Mouse (Mus musculus): ENCODE data around the gene Fam13a.

Fam13a gene

DNA sequence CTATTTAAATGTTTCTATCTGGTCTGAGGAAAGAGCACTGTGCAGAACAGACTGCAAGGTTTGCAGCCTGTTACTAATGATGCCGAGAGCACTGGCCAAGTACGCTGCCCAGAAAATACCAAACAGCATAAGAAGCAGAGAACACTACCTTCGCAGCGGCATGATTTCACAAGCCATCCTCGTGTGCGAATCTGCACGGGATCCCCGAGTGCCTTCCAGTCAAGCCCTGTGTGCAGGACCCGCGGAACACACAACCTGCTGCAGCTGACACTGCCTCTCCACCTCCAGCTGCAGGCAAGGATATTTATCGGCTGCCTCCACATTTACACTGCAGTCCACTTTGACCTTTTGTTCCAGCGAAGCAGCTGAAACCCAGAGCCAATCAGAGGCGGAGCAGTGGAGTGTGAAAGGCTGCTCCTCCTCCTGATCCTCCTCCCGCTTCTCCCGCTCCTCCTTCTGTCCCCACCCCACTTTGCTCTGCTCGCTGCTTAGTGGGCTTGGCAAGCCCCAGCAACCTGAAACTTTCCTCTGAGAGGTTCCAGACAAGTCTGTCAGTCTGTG is at the start of gene Fam13a:
Gene Fam13a, minus strand, starts transcription at position 386 of the 561 bp plus-strand sequence.
- peak; percentile 94 for DNase-seq (ENCODE audit: low spot score)

DNA sequence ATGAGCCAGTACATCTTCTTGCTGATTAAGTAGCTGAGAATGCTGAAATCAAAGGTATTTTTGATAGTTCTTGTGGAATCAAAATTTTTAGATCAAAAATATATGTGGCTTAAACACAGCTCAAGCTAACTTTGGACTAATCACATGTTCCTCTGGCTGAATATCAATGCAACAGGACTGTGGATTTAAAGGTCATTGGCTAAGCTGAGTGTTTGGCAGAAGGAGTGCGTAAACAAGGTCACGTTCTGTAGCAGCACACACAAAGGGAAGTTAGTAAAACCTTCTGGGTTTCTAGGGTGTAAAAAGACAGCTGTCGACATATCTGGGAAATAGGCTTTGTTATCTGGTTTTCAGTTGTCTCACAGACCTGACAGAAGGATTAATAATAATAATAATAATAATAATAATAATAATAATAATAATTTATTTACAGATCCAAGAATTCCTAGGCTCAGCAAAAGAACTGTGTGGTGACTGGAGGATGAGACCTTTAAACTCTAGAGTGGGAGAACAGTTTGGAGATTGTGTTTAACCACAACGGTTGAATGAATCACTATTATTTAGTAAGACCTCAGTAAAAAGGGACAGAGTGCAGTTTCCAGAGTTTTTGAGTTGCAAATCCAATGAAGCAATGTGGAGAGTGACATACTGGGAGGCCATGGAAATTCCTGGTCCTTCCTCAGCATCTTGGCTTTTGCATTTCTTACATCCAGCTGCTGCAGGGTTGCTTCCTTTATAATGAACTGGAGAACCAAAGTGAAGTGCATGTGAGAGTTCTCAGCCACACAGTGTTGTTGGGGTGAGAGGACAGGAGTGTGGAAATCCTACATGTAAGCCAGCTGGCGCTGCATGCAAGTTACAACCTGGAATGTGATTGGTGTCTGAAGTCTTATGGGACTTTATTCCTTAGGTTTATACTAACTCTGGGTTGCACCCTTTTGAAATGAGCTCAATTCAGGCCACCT is 48.0 kb upstream of the Fam13a start:
- DNase-seq (ENCODE audit: low spot score): no peak

DNA sequence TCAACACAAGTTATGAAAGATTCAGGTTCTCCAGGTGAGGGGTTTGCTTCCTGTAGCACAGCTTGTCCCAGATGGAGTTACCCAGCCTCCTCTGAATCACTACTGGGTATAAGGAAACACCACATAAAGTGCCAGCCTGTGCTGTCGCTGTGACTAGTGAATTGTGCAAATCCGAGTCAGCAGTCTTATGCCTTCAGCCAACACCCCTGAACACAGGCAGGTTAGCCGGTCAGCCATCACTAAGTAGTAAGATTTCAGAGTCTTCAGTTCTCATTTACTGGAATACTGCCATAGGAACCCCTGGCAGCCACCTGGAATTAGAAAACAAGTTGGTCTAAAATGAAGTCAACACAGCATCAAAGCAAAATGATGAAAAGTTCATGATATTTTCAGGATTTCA is 47.3 kb upstream of the Fam13a start:
- DNase-seq (ENCODE audit: low spot score): no peak

DNA sequence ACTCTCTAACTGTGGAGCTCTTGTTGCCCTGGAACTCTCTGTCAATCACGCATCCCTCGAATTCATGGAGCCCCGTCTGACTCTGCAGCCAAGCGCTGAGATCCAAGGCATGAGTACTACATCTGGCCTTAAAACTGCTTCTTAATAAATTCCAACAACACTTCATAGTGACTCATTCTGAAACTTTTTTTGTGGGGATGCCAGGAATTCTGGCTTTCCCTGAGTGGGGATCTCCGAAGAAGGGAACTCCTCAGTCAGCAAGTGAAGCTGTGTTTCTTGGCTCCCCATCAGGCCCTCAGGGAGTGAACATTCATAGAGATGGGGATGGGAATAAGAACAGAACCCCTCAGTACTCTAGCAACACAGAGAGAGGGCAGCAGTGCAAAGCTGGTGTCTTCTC is 43.8 kb upstream of the Fam13a start:
- DNase-seq (ENCODE audit: low spot score): no peak

DNA sequence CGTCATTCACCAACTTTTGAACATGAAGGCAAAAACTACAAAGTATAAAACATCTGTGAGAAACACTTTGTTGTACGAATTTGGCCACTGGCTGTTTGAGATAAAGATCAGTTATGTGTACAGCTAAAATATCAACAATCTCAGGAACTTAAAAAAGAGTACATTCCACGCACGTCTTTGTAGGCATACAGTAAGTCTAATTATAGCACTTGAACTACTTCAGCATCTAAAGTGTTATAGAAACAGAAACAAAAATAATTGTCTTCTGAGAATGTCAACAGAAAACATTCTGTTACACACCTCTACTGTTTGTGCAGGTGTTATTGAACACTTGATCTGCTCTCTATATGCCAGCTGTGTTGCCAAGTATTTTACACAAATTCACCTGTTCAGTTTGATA is 40.1 kb upstream of the Fam13a start:
- no peak for DNase-seq (ENCODE audit: low spot score)

DNA sequence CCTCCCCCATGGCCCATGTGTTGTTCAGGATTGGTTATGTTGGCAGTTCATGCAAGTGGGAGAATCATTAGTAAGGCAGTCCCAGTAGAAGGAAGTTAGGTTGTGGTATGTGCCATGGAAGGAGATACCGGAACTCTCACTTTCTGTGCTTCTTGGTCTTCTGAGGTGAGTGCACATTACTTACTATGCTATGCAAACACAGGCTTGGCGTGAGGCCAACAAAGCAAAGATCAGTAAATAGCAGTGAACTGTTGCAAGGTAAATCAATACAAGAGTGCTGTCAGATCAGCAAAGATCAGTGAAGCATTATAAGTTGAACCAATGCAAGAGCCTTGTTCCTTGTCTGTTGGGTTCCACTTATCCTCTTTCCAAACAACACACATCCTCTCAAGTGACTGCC is 28.9 kb upstream of the Fam13a start:
- no peak for DNase-seq (ENCODE audit: low spot score)

DNA sequence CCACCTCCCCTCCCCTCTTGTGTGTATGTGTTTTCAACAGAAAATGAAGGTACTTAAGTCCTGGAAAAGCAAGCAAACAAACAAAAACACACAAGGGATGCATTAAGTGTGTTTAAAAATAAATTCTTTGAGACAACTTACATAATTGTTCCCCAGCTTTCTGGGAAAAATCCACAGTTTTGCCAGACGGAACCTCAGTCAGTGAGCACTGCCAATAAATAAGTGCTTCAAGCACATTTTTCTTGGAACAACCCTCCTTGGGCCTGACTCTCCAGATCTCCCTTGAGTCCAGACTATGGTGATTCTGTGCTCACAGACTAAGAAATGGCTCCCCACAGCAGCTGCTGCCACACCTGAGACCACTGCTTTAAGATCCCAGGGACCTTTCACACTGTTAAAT is 15.4 kb upstream of the Fam13a start:
- no peak for DNase-seq (ENCODE audit: low spot score)

DNA sequence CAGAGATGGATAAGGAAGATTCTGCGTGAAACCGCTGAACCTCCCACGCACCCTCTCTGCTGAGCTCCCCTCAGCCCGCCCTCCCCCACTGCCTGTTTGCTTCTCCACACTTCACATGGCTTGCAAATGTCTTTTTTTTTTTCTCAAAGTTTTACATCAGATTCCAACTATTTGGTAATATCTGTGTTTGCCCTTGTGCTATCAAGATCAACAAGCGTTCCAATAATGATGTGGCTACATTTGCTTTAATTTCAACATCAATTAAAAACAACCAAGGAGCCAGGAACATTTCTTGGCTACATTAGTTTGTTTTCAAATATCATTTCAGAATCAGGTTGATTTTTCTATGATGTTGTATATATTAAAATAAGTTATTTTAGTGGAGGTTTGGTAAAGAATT is 8.4 kb upstream of the Fam13a start:
- no peak for DNase-seq (ENCODE audit: low spot score)

DNA sequence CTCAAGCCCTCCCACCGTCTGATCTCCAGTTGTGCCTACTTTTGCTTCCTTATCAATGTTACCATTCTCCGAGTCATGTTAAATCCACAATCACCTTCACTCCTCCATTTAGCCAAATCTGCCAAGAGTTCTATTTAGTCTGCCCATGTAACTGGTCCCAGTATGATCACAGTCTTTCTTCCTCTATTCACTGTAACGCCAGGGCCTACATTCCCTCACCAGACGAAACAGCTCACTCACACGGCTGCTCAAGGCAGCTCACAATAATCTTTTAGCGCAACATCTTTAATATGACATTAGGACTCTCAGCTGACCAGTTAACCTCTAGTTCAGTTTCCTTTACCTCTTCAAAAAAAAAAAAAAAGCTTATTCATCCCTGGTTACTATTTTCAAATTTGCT is 7.2 kb upstream of the Fam13a start:
- DNase-seq (ENCODE audit: low spot score): no peak

DNA sequence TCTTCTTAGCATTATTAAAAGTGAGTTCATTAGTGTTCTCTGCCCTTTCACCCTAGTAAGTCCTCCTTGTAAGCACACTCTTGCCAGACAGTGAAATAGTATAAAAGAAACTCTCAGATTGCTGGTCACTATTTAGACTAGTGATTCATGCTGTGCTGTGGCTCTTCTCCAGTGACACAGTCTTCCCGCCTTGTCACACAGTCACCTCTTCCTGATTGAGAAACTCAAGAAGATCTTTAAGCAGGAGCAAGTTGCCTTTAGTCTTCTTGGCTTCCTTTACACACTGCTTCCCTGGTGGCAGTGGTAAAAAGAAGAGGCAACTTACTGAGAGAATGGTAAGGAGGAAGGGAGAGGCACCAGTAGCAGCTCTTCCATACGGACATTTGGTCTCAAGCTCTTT is 6.3 kb upstream of the Fam13a start:
- DNase-seq (ENCODE audit: low spot score): no peak

DNA sequence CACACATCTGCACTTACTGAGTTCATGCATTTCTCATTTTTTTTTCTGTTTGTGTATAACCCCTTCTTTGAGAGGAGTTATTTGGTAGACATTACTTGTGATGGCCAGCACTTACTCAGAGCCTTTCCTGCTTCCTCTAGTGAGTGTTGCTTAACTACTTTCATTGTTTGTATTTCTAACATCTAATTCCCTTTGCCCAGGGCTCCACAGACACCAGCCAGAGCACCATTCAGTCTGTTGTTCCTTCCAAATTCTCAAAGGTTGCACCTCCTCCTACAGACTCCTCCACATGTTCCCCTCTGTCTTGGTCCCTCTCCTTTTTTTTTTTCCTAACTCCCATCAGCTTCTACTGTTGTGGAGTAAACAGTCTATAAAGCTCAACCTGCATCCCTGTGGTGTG is 5.7 kb upstream of the Fam13a start:
- no peak for DNase-seq (ENCODE audit: low spot score)

DNA sequence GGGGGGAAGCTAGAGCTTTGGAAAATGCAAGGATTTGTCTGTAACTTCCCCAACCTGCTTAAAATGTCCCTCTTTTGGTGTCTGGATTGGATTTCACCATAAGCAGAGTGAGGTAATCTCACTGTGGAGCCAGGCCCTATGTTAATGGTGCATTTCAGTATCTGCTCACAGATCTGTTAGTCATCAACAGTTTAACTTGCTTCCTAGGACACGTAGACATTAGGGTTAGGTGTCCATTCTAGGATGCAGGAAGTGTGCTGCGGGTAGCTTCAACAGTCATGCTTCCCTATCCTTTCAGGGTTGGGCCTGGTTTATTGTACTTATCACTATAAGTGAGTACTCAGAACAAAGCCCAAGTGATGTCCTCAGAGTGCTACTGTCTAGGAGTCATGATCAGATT is 4.5 kb upstream of the Fam13a start:
- no peak for DNase-seq (ENCODE audit: low spot score)

DNA sequence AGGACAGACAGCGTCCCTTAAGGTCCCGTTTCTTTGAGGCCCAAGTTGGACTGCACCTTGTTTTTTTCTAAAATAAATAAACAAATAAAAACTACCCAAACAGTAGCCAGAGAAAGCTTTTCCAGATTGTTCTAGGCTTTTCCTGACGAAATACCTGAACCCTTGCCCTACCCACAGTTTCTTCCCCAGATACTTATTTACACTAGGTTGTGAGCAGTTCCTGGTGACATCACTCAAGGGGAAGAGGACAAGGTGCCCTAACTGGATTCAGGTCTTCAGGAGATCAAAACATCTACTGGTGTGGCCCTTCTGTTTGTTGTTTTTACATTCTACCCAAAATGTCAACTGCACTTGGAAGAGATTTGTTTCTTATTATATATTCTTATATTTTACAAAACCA is 457 bp upstream of the Fam13a start:
- no peak for DNase-seq (ENCODE audit: low spot score)

DNA sequence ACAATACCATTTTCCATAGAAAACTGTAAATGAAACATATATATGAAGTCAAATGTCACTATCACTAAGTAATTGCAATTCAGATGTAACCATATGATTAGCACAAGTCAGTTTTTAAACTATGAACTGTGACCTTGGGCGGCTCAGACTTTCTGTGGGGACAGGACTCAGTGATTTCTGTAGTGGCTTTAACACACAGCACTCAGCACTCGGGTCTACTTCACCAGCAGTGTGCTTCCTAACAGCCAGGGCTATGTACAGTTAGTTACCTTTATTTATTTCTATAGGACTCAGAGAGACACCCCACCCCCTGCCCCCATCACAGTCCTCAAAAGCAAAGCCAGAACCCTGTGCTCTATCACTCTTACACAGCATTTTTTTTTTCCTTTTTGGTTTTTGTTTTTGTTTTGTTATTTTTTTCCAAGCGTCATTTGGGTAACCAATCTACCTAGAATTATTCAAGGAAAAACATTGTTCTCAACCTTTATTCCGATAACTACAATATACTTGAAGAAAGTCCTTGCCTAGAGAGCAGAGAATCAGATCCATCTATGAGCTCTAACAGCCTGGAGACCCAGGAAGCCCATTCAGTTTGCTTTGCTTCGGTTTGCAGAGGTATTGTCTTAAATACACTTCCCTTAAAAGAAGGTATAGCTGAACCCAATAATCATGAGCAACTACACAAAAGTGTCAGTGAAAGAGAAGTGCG is 740 bp downstream of the Fam13a start:
- no peak for DNase-seq (ENCODE audit: low spot score)

DNA sequence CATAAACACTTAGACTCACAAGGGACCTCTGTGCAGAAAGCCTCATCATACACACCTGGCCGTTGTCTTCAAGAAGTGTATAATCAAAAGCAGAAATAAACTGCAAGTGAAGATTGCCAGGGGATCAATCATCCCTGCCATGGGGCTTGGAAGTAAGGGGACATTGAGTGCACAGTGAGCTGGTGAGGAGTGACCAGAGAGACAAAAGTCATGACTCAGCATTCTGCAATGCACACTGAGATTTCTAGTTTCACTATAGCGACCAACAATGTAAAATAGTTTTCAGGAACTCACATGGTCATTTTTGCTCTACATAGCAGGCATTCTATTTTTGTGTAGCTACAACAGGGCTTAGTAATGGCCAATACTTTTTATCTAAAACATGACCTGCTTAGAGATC is 1.7 kb downstream of the Fam13a start:
- no peak for DNase-seq (ENCODE audit: low spot score)

DNA sequence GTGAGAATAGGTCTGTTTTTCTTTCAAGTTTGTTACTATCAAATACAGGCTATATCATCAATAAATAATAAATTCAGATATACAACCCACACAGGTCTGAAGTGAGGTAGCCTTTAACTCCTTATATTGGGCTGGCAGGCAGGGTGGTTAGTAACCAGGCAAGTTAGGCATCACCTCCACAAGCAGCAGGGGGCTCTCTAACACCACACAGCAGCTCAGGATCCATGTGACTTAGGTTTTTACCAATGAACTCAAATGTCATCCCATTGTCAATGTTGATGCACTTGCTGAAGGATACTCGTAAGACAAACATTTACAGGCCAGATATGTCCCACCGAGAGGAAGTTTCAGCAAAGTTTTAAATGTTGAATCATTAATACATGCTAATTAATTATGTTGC is 4.0 kb downstream of the Fam13a start:
- peak; percentile 48 for DNase-seq (ENCODE audit: low spot score)

DNA sequence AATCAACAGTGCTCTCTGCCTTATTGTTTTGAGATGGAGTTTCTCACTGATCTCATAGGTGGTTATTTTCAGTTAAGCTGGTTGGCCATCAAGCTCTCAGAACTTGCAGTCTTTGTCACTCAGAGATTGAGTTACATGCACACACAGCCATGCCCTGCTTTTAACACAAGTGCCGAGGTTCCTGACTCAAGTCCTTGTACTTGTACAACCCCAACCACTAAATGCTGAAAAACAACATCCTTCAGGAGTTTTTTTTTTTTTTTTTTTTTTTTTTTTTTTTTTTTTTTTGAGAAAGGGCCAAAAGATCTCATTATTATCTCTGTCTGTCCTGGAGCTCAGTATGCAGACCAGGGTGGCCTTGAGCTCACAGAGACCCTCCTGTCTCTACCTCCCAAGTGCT is 4.5 kb downstream of the Fam13a start:
- no peak for DNase-seq (ENCODE audit: low spot score)

DNA sequence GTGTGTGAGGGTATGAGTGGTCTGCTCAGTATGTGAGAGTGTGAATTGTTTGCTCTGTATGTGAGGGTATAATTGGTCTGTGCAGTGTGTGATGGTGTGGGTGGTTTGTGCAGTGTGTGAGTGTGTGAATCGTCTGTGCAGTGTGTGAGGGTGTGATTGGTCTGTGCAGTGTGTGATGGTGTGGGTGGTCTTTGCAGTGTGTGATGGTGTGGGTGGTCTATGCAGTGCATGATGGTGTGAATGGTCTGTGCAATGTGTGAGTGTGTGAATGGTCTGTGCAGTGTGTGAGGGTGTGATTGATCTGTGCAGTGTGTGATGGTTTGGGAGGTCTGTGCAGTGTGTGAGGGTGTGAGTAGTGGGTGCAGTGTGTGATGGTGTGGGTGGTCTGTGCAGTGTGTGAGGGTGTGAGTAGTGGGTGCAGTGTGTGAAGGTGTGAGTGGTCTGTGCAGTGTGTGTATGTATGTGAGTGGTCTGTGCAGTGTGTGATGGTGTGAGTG is 8.0 kb downstream of the Fam13a start:
- no peak for DNase-seq (ENCODE audit: low spot score)

DNA sequence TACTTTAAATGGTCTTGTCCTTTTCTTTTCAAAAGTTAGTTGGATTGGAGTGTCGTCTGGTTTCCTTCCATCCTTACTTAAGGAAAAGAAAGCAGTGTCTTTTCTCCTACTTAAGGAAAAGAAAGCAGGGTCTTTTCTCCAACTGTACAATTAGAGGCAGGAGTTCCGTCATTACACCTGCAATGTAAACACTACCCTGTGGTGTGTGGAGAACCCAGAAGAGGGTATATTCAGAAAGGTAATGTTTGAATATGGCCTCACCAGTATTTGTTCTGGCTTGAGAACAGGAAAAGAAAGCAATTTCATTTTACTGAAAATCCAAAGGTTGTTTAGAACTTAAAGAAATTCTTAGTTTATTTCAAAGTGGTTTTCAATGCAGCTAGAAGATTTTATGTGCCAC is 9.6 kb downstream of the Fam13a start:
- no peak for DNase-seq (ENCODE audit: low spot score)

DNA sequence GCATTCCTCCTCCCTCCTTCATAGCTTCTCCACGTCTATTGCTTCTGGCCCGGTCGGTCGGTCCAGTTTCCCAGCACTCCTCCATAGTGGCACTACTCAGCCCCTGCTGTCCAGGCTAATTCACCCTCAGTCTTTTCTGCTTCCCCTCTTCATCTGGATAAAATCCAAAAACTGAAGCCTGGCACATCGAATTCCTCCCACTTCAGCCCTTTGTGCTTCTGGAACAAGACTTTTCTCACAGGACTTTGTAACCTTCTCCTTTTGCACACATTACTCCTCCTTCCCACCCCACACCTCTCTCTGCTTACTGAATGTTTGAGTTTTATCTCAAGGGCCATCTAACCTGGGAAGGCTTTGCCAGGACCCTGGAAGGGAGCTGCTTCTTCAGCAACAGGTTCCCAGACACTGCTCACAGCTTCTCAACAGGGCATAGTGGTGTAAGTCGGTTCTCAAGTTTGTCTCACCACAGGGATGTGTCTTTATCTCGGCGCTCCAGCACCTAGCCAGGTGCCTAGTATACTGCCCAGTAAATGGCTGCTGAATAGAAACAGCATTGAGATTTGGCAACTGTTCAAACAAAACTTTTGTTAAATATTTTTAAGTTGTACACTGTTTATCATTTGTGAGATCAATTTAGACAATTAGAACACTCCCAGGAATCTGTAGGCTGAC is 10.1 kb downstream of the Fam13a start:
- DNase-seq (ENCODE audit: low spot score): no peak

DNA sequence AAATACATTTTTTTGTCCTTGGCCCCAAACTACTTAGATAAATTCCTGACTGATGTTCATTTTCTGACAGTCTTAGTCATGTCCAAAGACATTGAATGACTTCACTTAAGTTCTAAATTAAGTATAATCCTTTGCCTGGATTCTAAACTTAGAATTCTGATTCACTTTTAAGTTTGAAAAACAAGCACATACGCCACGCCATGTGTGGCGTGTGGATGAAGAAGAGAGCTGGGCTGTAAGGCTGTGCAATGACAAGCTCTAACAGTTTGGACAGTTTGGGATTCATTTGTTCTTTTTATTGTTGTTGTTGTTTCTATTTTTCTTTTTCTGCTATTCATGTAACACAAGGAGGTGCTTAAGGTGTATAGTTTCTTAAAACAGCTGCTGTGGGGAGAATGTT is 13.6 kb downstream of the Fam13a start:
- DNase-seq (ENCODE audit: low spot score): no peak

DNA sequence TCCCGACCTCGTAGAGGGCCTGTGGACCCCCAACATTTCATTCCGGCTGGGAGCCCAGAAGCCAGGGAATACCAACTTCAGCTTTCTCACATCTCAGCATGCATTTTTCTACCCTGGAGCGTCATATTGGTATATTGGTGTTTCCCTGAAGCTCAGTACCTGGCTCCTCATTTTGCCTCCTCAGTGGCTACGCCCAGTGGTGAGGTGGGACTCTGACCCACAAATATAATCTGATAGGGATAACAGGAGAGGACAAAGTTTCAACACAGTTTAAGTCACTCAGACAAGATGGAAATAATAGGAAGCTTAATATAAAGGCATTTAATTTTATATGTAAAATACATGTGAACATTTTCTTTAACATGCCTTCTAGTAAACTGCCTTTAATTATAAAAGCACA is 19.7 kb downstream of the Fam13a start:
- DNase-seq (ENCODE audit: low spot score): no peak

Data from embryo, embryonic 10 days (tissue).